Mouse (Mus musculus): ENCODE results near the gene Lamtor5.

Lamtor5 gene

GRCm38 (mm10) chr3:107278479-107279269, at the start of gene Lamtor5:
Gene Lamtor5, plus strand, starts transcription at chr3:107278858.
- DNase-seq (ENCODE audit: low spot score in 2 of 2) = peak; percentile 84 to 88

GRCm38 (mm10) chr3:107229221-107229620, 49.4 kb upstream of the Lamtor5 start:
- no peak for DNase-seq (ENCODE audit: low spot score in 2 of 2)

GRCm38 (mm10) chr3:107229822-107230221, 48.8 kb upstream of the Lamtor5 start:
- DNase-seq (ENCODE audit: low spot score in 2 of 2) = no peak

GRCm38 (mm10) chr3:107230527-107230926, 48.1 kb upstream of the Lamtor5 start, which contains the start of gene A630076J17Rik:
Gene A630076J17Rik, plus strand, starts transcription at chr3:107230614.
- DNase-seq (ENCODE audit: low spot score in 2 of 2) = no peak

GRCm38 (mm10) chr3:107231202-107231601, 47.5 kb upstream of the Lamtor5 start:
- DNase-seq (ENCODE audit: low spot score in 2 of 2) = no peak

GRCm38 (mm10) chr3:107233351-107233813, 45.3 kb upstream of the Lamtor5 start:
- DNase-seq (ENCODE audit: low spot score in 2 of 2) = peak; percentile 69 to 75

- DNase-seq (ENCODE audit: low spot score in 2 of 2) = no peak
Measured at GRCm38 (mm10) chr3:107233945-107234344, 44.7 kb upstream of the Lamtor5 start.

- no peak for DNase-seq (ENCODE audit: low spot score in 2 of 2)
Measured at GRCm38 (mm10) chr3:107238051-107238450, 40.6 kb upstream of the Lamtor5 start.

GRCm38 (mm10) chr3:107238471-107238980, 40.1 kb upstream of the Lamtor5 start:
- DNase-seq (ENCODE audit: low spot score in 2 of 2) = no peak

GRCm38 (mm10) chr3:107239607-107240006, 39.1 kb upstream of the Lamtor5 start, which contains the start of gene Prok1:
Gene Prok1, minus strand, starts transcription at chr3:107239707.
- no peak for DNase-seq (ENCODE audit: low spot score in 2 of 2)

- DNase-seq (ENCODE audit: low spot score in 2 of 2) = no peak
Measured at GRCm38 (mm10) chr3:107241389-107242094, 37.1 kb upstream of the Lamtor5 start.

GRCm38 (mm10) chr3:107246876-107247275, 31.8 kb upstream of the Lamtor5 start:
- no peak for DNase-seq (ENCODE audit: low spot score in 2 of 2)

- DNase-seq (ENCODE audit: low spot score in 2 of 2) = no peak
Measured at GRCm38 (mm10) chr3:107249042-107249441, 29.6 kb upstream of the Lamtor5 start.

GRCm38 (mm10) chr3:107250320-107250719, 28.3 kb upstream of the Lamtor5 start:
- no peak for DNase-seq (ENCODE audit: low spot score in 2 of 2)

- DNase-seq (ENCODE audit: low spot score in 2 of 2) = no peak
Measured at GRCm38 (mm10) chr3:107252035-107252434, 26.6 kb upstream of the Lamtor5 start.

- DNase-seq (ENCODE audit: low spot score in 2 of 2) = no peak
Measured at GRCm38 (mm10) chr3:107253925-107254324, 24.7 kb upstream of the Lamtor5 start.

GRCm38 (mm10) chr3:107255992-107256391, 22.7 kb upstream of the Lamtor5 start:
- DNase-seq (ENCODE audit: low spot score in 2 of 2) = no peak

GRCm38 (mm10) chr3:107256724-107257123, 21.9 kb upstream of the Lamtor5 start:
- DNase-seq (ENCODE audit: low spot score in 2 of 2) = no peak

- no peak for DNase-seq (ENCODE audit: low spot score in 2 of 2)
Measured at GRCm38 (mm10) chr3:107257924-107258323, 20.7 kb upstream of the Lamtor5 start.

GRCm38 (mm10) chr3:107260956-107261850, 17.5 kb upstream of the Lamtor5 start:
- DNase-seq (ENCODE audit: low spot score in 2 of 2) = peak in 1 of 2 experiments; percentile 23

GRCm38 (mm10) chr3:107261851-107262165, 16.9 kb upstream of the Lamtor5 start:
- DNase-seq (ENCODE audit: low spot score in 2 of 2) = peak in 1 of 2 experiments; percentile 8
